Mouse (Mus musculus) ES-Bruce4 (cell line): ENCODE results near the gene Rpl10a.

Experiments
- CTCF ChIP-seq: IDR thresholded peaks from one replicate; pipeline ENCODE4 v1.8.1; 2011; ENCODE audit warnings: low read depth, low read length
- EP300 ChIP-seq: IDR thresholded peaks from 2 replicates; pipeline ENCODE4 v1.6.1; 2011; ENCODE audit warnings: low read depth, low read length; ENCODE audit not compliant: insufficient read depth
- POLR2A ChIP-seq: IDR thresholded peaks from one replicate; pipeline ENCODE4 v1.8.1; 2011; ENCODE audit warnings: low read length; ENCODE audit not compliant: insufficient read depth

- TF ChIP-seq POLR2A (no peak), CTCF (no peak), EP300 (no peak)
These were observed 36.9 kb upstream of the Rpl10a start for GRCm38 (mm10) chr17:28291346-28291745.
